Mouse (Mus musculus): ENCODE measurements around the gene Usp43.

DNA sequence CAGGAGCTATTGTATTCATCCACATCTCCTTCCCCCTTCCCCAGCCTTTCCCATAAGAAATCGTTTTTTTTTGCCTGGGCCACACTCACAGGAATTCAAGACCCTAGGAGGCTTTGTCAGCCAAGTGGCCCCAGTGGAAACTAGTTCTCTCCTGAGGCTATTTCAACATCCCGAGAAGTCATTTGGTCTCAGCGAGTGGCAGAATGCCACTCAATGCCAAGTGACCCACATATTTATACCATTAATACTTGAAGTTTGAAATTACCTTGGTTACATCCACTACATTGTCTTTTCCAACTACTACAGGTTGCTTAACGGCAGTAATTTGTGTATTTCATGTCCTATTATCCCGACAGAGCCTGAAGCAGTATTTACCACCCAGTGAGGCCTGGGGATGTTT lies 70.2 kb downstream of the Usp43 start:
- TF ChIP-seq CTCF (IDR thresholded peaks at IDR 0.05; ENCODE audit: borderline replicate concordance, insufficient read depth, low read depth, low read length) (no peak), POLR2A (IDR thresholded peaks at IDR 0.05; ENCODE audit: borderline replicate concordance, insufficient read depth, low read length) (no peak)

Measured in cerebellum, adult 2 months (tissue).